Mouse (Mus musculus) MEL (cell line): ENCODE data around the gene Pex14.

ENCODE experiments used
- CTCF ChIP-seq, 3 experiments: IDR thresholded peaks in 2 of 3; conservative IDR thresholded peaks in 1 of 3; 2 replicates each; pipeline ENCODE4 v1.5.1; 2011 to 2012; ENCODE audit warnings: low read length in 3 of 3, low read depth in 2 of 3, mild to moderate bottlenecking in 2 of 3, improper control_type of control experiment in 1 of 3, inconsistent platforms in 1 of 3, mixed read lengths in 1 of 3, moderate library complexity in 1 of 3; ENCODE audit not compliant: control insufficient read depth in 1 of 3, insufficient read depth in 1 of 3, poor library complexity in 1 of 3, severe bottlenecking in 1 of 3
- EP300 ChIP-seq, 2 experiments: IDR thresholded peaks; 2 replicates each; pipeline ENCODE4 v1.6.1; 2011; ENCODE audit warnings: improper control_type of control experiment in 2 of 2, low read length in 2 of 2, low read depth in 1 of 2, mild to moderate bottlenecking in 1 of 2
- JUND ChIP-seq: IDR thresholded peaks from 2 replicates; pipeline ENCODE4 v1.6.1; 2011; ENCODE audit warnings: low read depth, mild to moderate bottlenecking, improper control_type of control experiment, low read length
- POLR2A ChIP-seq, 2 experiments: IDR thresholded peaks; 2 replicates each; pipeline ENCODE4 v1.6.1; 2011 to 2012; ENCODE audit warnings: low read length in 2 of 2, mild to moderate bottlenecking in 2 of 2, control low read depth in 1 of 2, improper control_type of control experiment in 1 of 2, low read depth in 1 of 2, moderate library complexity in 1 of 2; ENCODE audit not compliant: control insufficient read depth in 1 of 2, insufficient read depth in 1 of 2, poor library complexity in 1 of 2
- TAL1 ChIP-seq: IDR thresholded peaks from 2 replicates; pipeline ENCODE4 v1.6.1; 2012; ENCODE audit warnings: mild to moderate bottlenecking, inconsistent platforms, low read length, moderate library complexity, mixed read lengths

- TF ChIP-seq CTCF (IDR thresholded peaks at IDR 0.05 in 2 of 3, conservative IDR thresholded peaks at IDR 0.05 in 1 of 3; ENCODE audit: control insufficient read depth in 1 of 3, insufficient read depth in 1 of 3, low read depth in 2 of 3, low read length in 3 of 3, poor library complexity in 1 of 3, severe bottlenecking in 1 of 3) (no peak), JUND (no peak), EP300 (IDR thresholded peaks at IDR 0.05; ENCODE audit: low read depth in 1 of 2, low read length in 2 of 2) (no peak), TAL1 (no peak), POLR2A (IDR thresholded peaks at IDR 0.05; ENCODE audit: control insufficient read depth in 1 of 2, insufficient read depth in 1 of 2, low read depth in 1 of 2, low read length in 2 of 2, poor library complexity in 1 of 2) (no peak)
These were observed 158.4 kb downstream of the Pex14 start for GRCm38 (mm10) chr4:148941321-148941720.
